Mouse (Mus musculus): ENCODE data around the gene Grm1. TPM values are rescaled to one million over a fixed set of nuclear protein-coding genes. Genes with fewer than 3 reads are reported as not detected.

Gene Grm1
- polyA plus RNA-seq, 1 experiment from 2014 or later, result 0.19 TPM

DNA sequence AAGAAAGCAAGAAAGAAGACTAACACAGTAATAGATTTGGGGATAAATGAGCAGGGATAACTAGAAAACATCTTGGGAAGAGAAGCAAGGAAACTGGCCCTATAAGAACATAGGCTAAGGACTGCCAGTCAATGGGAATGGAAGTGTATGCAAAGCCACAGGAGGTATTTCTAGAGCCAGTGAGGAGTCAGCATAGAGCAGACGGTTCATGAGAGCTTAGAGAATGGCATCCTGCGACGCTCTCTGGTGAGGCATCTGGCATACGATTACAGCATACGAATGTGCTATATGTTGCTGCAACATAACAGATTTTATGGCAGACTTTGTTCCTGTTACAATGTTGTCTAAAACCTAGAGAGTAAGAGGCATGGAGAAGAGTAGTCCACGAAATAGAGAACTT, 139.9 kb downstream of the Grm1 start:
- no peaks in the 10 kb centered on the region for H3K9me3 ChIP-seq (ENCODE audit: control insufficient read depth, low read length)
- no peak overlapping the region for H3K9ac ChIP-seq (ENCODE audit: low read depth, low read length)
- H3K27me3 ChIP-seq (replicated peaks; ENCODE audit: control insufficient read depth, insufficient read depth, low read length), result no peaks in the 10 kb centered on the region
- no peak for ATAC-seq (replicated peaks; ENCODE audit: low FRiP score)
- H3K4me2 ChIP-seq, result no peak overlapping the region
- H3K4me3 ChIP-seq (ENCODE audit: low read depth, low read length), result no peak overlapping the region
- H3K27ac ChIP-seq (ENCODE audit: low read depth, low read length), result no peak overlapping the region
- H3K36me3 ChIP-seq (ENCODE audit: control insufficient read depth, insufficient read depth, low read length), result no peaks in the 10 kb centered on the region
- DNase-seq (ENCODE audit: low spot score), result no peak
- 78% methylated on average over 6 of the region's 6 CpGs for WGBS
- H3K4me1 ChIP-seq (replicated peaks; ENCODE audit: control insufficient read depth, insufficient read depth, low read length), result no peaks in the 10 kb centered on the region

DNA sequence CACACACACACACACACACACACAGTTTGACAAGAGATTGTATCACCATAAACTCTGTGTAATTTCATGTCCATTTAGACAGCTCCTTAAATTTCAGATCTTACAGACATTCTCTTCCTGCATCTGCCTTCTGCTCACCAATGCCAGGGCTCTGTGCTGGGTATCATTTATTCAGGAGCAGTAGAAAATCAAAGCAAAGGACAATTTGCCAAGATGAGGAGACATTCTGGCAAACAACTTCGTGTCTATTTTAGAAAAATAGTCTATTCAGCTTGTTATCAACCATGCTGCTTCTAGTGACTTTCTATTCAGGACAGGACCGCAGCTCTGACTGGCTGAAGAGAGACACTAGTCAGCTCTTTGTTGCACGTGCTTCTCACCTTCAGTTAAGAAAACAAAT, 146.3 kb downstream of the Grm1 start:
- H3K4me1 ChIP-seq (replicated peaks; ENCODE audit: control insufficient read depth, insufficient read depth, low read length), result no peaks in the 10 kb centered on the region
- H3K27ac ChIP-seq (ENCODE audit: low read depth, low read length), result no peak overlapping the region

DNA sequence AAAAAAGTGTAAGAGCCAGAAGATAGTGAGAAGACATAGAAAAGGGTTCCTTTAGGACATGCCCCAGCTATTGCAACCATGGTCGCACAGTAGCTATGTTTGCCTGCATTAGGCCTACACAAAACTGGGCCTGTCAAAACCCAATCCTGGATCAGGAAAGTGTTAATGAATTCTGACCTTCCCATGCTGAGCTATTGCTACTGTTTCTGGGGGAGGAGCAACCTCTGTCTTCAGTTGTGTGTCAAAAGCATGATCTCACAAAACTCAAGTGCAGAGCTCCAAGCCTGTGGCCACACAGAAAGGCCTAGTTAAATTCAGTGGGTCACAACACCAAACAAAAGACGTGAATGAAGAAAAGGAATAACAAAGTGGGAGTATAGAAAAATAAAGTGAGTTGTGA, 152.5 kb downstream of the Grm1 start:
- H3K9me3 ChIP-seq (ENCODE audit: control insufficient read depth, low read length), result no peaks in the 10 kb centered on the region
- H3K27ac ChIP-seq (ENCODE audit: low read depth, low read length), result no peak overlapping the region
- no peaks in the 10 kb centered on the region for H3K4me1 ChIP-seq (replicated peaks; ENCODE audit: control insufficient read depth, insufficient read depth, low read length)
- no peaks in the 10 kb centered on the region for H3K27me3 ChIP-seq (replicated peaks; ENCODE audit: control insufficient read depth, insufficient read depth, low read length)
- DNase-seq (ENCODE audit: low spot score) (no peak), ATAC-seq (replicated peaks; ENCODE audit: low FRiP score) (no peak)
- 84% methylated on average over 2 of the region's 2 CpGs for WGBS
- H3K4me2 ChIP-seq, result no peak overlapping the region
- no peak overlapping the region for H3K9ac ChIP-seq (ENCODE audit: low read depth, low read length)
- H3K4me3 ChIP-seq (ENCODE audit: low read depth, low read length), result no peak overlapping the region
- no peaks in the 10 kb centered on the region for H3K36me3 ChIP-seq (ENCODE audit: control insufficient read depth, insufficient read depth, low read length)

More for the DNA sequence above, 146.3 kb downstream of the Grm1 start:
- Histone ChIP-seq H3K4me3 (ENCODE audit: low read depth, low read length) (no peak overlapping the region), H3K36me3 (ENCODE audit: control insufficient read depth, insufficient read depth, low read length) (no peaks in the 10 kb centered on the region), H3K4me2 (no peak overlapping the region), H3K27me3 (replicated peaks; ENCODE audit: control insufficient read depth, insufficient read depth, low read length) (no peaks in the 10 kb centered on the region), H3K9ac (ENCODE audit: low read depth, low read length) (no peak overlapping the region), H3K9me3 (ENCODE audit: control insufficient read depth, low read length) (no peaks in the 10 kb centered on the region)
- ATAC-seq (replicated peaks; ENCODE audit: low FRiP score), result no peak
- 62% methylated on average over 3 of the region's 3 CpGs for WGBS
- DNase-seq (ENCODE audit: low spot score), result no peak

DNA sequence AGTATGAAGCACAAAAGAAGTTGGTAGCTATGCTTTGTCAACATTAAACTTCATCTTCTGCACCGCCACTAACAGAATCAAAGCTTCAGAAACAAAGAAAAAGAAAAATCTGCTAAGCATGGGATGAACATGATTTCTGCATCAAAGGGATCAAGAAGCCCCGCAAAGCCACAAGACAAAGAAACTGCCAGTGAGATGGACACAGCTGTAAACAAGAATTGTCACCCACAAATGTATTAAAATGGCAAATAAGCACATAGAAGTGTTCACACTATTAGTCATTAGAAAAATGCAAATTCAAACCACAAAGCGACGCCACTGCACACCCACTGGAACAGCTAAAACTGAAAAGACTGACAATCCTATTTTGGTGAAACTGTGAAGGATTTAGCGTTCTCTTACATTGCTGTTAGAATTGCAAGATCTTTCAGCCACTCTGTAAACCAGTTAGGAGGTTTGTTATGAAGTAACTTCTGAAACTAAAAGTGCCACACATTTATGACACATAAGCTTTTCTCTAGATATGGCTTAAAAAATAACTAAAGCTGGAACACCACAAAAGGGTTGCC, 153.3 kb downstream of the Grm1 start:
- H3K27ac ChIP-seq (ENCODE audit: low read depth, low read length), result no peak overlapping the region
- no peaks in the 10 kb centered on the region for H3K4me1 ChIP-seq (replicated peaks; ENCODE audit: control insufficient read depth, insufficient read depth, low read length)
- ATAC-seq (replicated peaks; ENCODE audit: low FRiP score) (no peak), DNase-seq (ENCODE audit: low spot score) (no peak)
- no peaks in the 10 kb centered on the region for H3K9me3 ChIP-seq (ENCODE audit: control insufficient read depth, low read length)
- no peak overlapping the region for H3K4me2 ChIP-seq
- no peaks in the 10 kb centered on the region for H3K36me3 ChIP-seq (ENCODE audit: control insufficient read depth, insufficient read depth, low read length)
- WGBS, result 86% methylated on average over 5 of the region's 5 CpGs
- no peak overlapping the region for H3K4me3 ChIP-seq (ENCODE audit: low read depth, low read length)
- H3K27me3 ChIP-seq (replicated peaks; ENCODE audit: control insufficient read depth, insufficient read depth, low read length), result no peaks in the 10 kb centered on the region
- H3K9ac ChIP-seq (ENCODE audit: low read depth, low read length), result no peak overlapping the region

DNA sequence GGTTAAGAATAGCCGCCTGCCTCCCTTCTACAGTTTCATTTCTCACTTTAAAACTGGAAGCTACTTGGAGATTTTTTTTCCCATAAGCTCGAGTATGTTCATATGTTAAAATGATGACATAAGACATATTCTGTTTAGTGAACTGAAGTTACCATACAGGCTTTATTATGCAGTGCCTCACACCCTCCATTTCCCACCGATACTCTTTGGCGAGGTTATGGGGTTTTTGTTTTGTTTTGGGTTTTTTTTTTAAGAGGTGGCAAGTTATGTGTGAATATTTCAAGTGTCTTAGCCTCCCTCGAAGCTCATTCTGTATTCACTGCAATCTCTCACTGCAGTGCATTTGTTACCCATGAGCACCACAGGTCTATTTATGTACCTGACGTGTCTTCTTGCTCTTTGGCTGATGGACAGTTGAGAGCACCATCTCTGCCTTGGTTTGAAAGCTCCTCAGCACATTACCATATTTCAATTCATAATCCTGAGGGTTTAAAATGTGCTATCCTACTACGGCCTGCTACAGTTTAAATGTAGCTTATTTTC, 164.2 kb downstream of the Grm1 start:
- Histone ChIP-seq H3K9me3 (ENCODE audit: control insufficient read depth, low read length) (no peaks in the 10 kb centered on the region), H3K4me3 (ENCODE audit: low read depth, low read length) (no peak overlapping the region), H3K9ac (ENCODE audit: low read depth, low read length) (no peak overlapping the region), H3K36me3 (ENCODE audit: control insufficient read depth, insufficient read depth, low read length) (no peaks in the 10 kb centered on the region), H3K27ac (ENCODE audit: low read depth, low read length) (no peak overlapping the region), H3K4me2 (no peak overlapping the region), H3K27me3 (replicated peaks; ENCODE audit: control insufficient read depth, insufficient read depth, low read length) (no peaks in the 10 kb centered on the region), H3K4me1 (replicated peaks; ENCODE audit: control insufficient read depth, insufficient read depth, low read length) (no peaks in the 10 kb centered on the region)
- no peak for DNase-seq (ENCODE audit: low spot score)
- WGBS, result 76% methylated on average over 7 of the region's 7 CpGs
- no peak for ATAC-seq (replicated peaks; ENCODE audit: low FRiP score)

DNA sequence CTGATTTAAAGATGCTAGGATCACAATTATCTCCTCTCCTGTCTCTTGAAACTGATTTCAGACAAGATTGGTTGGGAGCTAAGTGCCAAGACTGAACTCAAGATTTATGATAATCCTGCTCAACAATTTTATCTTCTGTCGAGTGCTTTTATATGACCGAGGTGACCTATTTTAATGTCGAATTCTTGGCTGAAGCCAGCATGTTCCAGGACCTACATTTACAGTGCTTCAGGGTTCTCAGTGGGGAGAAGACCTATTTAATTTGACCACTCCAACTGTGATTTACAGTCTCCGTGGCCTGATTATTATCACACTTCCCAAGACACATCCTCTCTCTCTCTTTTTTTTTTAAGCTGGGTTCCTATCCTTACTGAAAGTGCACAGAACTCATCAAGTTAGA, 168.5 kb downstream of the Grm1 start:
- no peak overlapping the region for H3K27ac ChIP-seq (ENCODE audit: low read depth, low read length)
- H3K9ac ChIP-seq (ENCODE audit: low read depth, low read length), result no peak overlapping the region
- no peaks in the 10 kb centered on the region for H3K36me3 ChIP-seq (ENCODE audit: control insufficient read depth, insufficient read depth, low read length)
- 76% methylated on average over 4 of the region's 4 CpGs for WGBS
- H3K9me3 ChIP-seq (ENCODE audit: control insufficient read depth, low read length), result no peaks in the 10 kb centered on the region
- H3K4me3 ChIP-seq (ENCODE audit: low read depth, low read length), result no peak overlapping the region
- ATAC-seq (replicated peaks; ENCODE audit: low FRiP score) (no peak), DNase-seq (ENCODE audit: low spot score) (no peak)
- H3K4me2 ChIP-seq, result no peak overlapping the region
- no peaks in the 10 kb centered on the region for H3K27me3 ChIP-seq (replicated peaks; ENCODE audit: control insufficient read depth, insufficient read depth, low read length)
- no peaks in the 10 kb centered on the region for H3K4me1 ChIP-seq (replicated peaks; ENCODE audit: control insufficient read depth, insufficient read depth, low read length)

DNA sequence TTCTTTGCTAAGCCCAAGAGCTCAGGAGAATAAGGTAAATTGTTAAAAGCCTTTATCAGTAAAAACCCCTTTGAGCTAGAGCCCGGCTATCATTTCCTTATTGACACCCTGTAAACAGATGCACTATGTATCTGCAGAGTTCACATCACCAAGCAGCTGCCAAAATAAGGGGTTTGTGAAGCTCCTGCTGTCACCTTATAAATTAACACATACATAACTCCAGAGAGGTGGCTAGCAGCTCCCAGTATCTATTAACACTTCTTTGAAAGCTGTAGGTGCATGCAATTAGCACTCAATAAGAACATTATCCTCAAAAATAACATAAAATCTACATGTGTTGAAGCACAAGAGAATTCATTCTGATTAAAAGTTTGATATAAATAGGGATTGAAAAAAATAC, 191.9 kb downstream of the Grm1 start:
- Histone ChIP-seq H3K4me3 (ENCODE audit: low read depth, low read length) (no peak overlapping the region), H3K4me2 (no peak overlapping the region), H3K27me3 (replicated peaks; ENCODE audit: control insufficient read depth, insufficient read depth, low read length) (no peaks in the 10 kb centered on the region), H3K9ac (ENCODE audit: low read depth, low read length) (no peak overlapping the region), H3K27ac (ENCODE audit: low read depth, low read length) (no peak overlapping the region), H3K36me3 (ENCODE audit: control insufficient read depth, insufficient read depth, low read length) (no peaks in the 10 kb centered on the region), H3K4me1 (replicated peaks; ENCODE audit: control insufficient read depth, insufficient read depth, low read length) (no peaks in the 10 kb centered on the region), H3K9me3 (ENCODE audit: control insufficient read depth, low read length) (no peaks in the 10 kb centered on the region)
- 10% methylated on average over 1 of the region's 1 CpGs for WGBS
- no peak for ATAC-seq (replicated peaks; ENCODE audit: low FRiP score)
- DNase-seq (ENCODE audit: low spot score), result no peak

DNA sequence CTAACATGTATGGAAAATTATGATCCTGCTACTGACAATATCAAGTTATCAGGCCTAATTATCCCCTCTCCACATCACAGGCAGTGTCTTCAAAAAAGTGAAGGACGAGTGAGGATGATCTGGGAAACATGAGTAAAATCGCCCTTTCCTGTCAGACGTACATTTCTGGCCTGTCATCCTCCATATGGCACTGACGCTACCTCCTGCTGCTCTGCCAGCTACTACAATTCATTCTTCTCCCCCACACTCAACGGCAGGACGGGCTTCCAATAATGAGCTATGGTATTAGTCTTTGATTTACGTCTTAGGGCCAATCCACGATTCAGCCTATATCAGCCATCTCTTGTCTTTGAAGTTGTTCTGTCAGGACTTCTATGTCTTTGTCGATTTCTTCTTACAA, 193.6 kb downstream of the Grm1 start:
- 64% methylated on average over 9 of the region's 9 CpGs for WGBS

DNA sequence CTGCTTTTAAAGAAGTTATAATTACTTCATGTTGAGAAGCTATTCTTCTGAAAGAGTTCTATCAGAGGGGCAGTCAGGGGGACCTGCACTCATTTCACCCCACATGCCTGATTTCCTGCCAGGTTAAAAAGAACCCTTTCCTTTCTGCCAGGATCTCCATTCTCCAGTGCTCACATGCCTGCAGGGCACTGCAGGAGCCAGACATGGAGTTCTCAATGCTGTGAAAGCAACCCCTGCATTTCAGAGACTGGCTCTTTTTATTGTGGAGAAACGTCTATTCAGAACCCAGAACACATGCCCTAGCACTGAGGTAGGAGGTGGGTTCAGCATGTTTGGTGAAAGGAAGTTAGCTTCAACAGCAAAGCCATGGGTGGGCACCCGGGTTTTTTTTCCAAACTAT, 197.2 kb downstream of the Grm1 start:
- no peaks in the 10 kb centered on the region for H3K4me1 ChIP-seq (replicated peaks; ENCODE audit: control insufficient read depth, insufficient read depth, low read length)
- 23% methylated on average over 2 of the region's 2 CpGs for WGBS
- no peak for ATAC-seq (replicated peaks; ENCODE audit: low FRiP score)

More for the DNA sequence above, 193.6 kb downstream of the Grm1 start:
- DNase-seq (ENCODE audit: low spot score) (no peak), ATAC-seq (replicated peaks; ENCODE audit: low FRiP score) (no peak)
- Histone ChIP-seq H3K27ac (ENCODE audit: low read depth, low read length) (no peak overlapping the region), H3K27me3 (replicated peaks; ENCODE audit: control insufficient read depth, insufficient read depth, low read length) (no peaks in the 10 kb centered on the region), H3K4me2 (no peak overlapping the region), H3K4me3 (ENCODE audit: low read depth, low read length) (no peak overlapping the region), H3K36me3 (ENCODE audit: control insufficient read depth, insufficient read depth, low read length) (no peaks in the 10 kb centered on the region), H3K4me1 (replicated peaks; ENCODE audit: control insufficient read depth, insufficient read depth, low read length) (no peaks in the 10 kb centered on the region), H3K9ac (ENCODE audit: low read depth, low read length) (no peak overlapping the region), H3K9me3 (ENCODE audit: control insufficient read depth, low read length) (no peaks in the 10 kb centered on the region)

More for the DNA sequence above, 197.2 kb downstream of the Grm1 start:
- Histone ChIP-seq H3K27ac (ENCODE audit: low read depth, low read length) (no peak overlapping the region), H3K9ac (ENCODE audit: low read depth, low read length) (no peak overlapping the region), H3K27me3 (replicated peaks; ENCODE audit: control insufficient read depth, insufficient read depth, low read length) (no peaks in the 10 kb centered on the region), H3K9me3 (ENCODE audit: control insufficient read depth, low read length) (no peaks in the 10 kb centered on the region), H3K36me3 (ENCODE audit: control insufficient read depth, insufficient read depth, low read length) (no peaks in the 10 kb centered on the region), H3K4me3 (ENCODE audit: low read depth, low read length) (no peak overlapping the region), H3K4me2 (no peak overlapping the region)
- no peak for DNase-seq (ENCODE audit: low spot score)
